Mouse (Mus musculus): ENCODE data around the gene Fbxo31. TPM values are rescaled to one million over a fixed set of nuclear protein-coding genes. Genes with fewer than 3 reads are reported as not detected.
A peak's percentile ranks its signal among the peaks of the same experiment; 100 is the strongest.

The Fbxo31 gene
- polyA plus RNA-seq (2014; fragmentation: Nextera tagmentation; extraction: Ambion mirVana), result 33.9 and 39.6 TPM in 2 replicates

DNA sequence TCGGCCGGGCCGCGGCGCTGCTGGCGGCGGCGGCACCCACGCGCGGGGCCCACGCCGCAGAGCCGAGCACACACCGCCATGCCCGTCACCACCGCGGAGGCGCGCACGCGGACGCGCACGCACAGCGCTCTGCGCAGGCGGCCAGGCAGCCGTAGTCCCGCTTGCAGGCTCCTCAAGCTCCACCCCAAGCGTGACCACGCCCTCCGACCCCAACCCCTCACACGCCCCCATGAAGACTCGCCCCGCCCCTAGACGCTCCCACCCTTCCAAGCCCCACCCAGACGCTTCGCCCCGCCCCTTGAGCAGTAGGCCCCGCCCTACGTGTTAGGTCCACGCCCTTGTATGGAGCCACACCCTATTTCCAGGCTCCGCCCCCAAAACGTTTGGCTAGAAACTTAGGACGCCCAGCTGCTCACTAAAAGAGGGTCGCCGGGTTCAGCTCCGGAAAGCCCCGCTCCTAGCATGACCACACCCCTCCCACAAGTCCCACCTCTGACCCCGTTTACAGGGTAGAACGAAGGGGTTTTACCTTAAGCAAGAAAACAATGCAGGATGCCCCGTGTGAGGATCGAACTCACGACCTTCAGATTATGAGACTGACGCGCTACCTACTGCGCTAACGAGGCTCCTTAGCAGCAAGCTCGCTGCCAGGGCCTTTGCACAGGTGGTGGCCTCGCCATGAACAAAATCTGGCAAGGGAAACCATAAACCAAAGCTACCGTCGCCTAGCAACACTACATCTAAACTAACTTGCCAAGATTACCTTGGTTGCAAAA is at the start of gene Fbxo31:
Gene Fbxo31, minus strand, starts transcription at position 131 of the 776 bp plus-strand sequence.
- under 1% methylated on average over 62 of the region's 63 CpGs for WGBS
- Histone ChIP-seq H3K4me3 (ENCODE audit: low read depth, low read length) (peak within 1 kb of the TSS; percentile 88), H3K4me2 (ENCODE audit: low read depth, low read length) (peak within 1 kb of the TSS; percentile 91), H3K36me3 (ENCODE audit: control insufficient read depth, insufficient read depth, low read length) (no peaks in the 10 kb centered on the region), H3K9me3 (ENCODE audit: control insufficient read depth, low read length) (no peaks in the 10 kb centered on the region), H3K4me1 (ENCODE audit: control insufficient read depth, insufficient read depth, low read length) (peaks cover 25% of the 10 kb centered on the region), H3K27ac (ENCODE audit: low read depth, low read length) (peak within 1 kb of the TSS; percentile 72), H3K27me3 (ENCODE audit: control insufficient read depth, insufficient read depth, low read length) (no peaks in the 10 kb centered on the region), H3K9ac (replicated peaks; ENCODE audit: low read depth, low read length) (peak within 1 kb of the TSS; percentile 87)
- peak; percentile 94 for ATAC-seq (ENCODE audit: low read depth)

DNA sequence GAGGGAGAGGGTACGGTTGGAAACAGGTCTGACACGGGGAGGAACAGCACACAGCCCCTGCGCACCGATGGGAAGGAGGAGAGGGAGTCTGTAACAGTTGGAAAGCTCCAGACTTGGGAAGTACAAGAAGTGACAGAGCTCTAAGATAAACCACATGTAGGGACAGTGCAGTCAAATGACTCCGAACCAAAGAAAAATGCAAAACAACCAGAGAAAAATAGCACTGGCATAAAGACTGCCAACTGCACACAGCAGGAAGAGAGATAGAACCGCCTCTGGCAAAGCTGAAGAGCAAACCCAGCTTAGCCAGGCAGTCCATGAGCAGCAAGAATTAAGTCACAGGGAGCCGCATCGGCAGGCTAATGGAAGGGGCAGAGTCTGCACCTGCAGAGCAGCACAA is 44.4 kb upstream of the Fbxo31 start:
- Histone ChIP-seq H3K36me3 (ENCODE audit: control insufficient read depth, insufficient read depth, low read length) (peaks cover 10% of the 10 kb centered on the region; the same call in 1 of the 2 replicates), H3K4me1 (ENCODE audit: control insufficient read depth, insufficient read depth, low read length) (peaks cover 32% of the 10 kb centered on the region), H3K9ac (replicated peaks; ENCODE audit: low read depth, low read length) (no peak overlapping the region), H3K9me3 (ENCODE audit: control insufficient read depth, low read length) (no peaks in the 10 kb centered on the region), H3K4me3 (ENCODE audit: low read depth, low read length) (no peak overlapping the region), H3K27ac (ENCODE audit: low read depth, low read length) (no peak overlapping the region), H3K4me2 (ENCODE audit: low read depth, low read length) (no peak overlapping the region), H3K27me3 (ENCODE audit: control insufficient read depth, insufficient read depth, low read length) (no peaks in the 10 kb centered on the region)
- 72% methylated on average over 8 of the region's 8 CpGs for WGBS
- no peak for ATAC-seq (ENCODE audit: low read depth)

DNA sequence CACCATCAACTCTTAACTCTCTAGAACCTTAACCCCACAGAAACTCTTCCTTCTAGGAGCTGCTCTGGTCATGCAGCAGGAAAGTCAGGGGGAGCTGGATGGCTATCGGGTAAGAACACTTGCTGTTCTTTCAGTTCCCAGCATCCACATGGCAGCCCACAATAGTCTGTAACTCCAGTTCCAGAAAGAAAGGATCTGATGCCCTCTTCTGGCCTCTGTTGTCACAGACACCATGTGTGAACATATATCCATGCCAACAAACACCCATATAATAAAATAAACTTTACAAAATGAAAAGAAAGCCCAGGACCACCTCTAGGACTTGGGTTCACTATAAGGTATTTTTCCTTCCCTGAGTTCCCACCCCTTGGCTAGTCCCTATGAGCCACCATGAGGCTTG is 43.3 kb upstream of the Fbxo31 start:
- H3K27ac ChIP-seq (ENCODE audit: low read depth, low read length), result no peak overlapping the region
- H3K36me3 ChIP-seq (ENCODE audit: control insufficient read depth, insufficient read depth, low read length), result peaks cover 13% of the 10 kb centered on the region; the same call in 1 of the 2 replicates
- 59% methylated on average over 1 of the region's 1 CpGs for WGBS
- H3K4me2 ChIP-seq (ENCODE audit: low read depth, low read length), result no peak overlapping the region
- no peak overlapping the region for H3K4me3 ChIP-seq (ENCODE audit: low read depth, low read length)
- H3K9ac ChIP-seq (replicated peaks; ENCODE audit: low read depth, low read length), result no peak overlapping the region
- H3K9me3 ChIP-seq (ENCODE audit: control insufficient read depth, low read length), result no peaks in the 10 kb centered on the region
- no peak for ATAC-seq (ENCODE audit: low read depth)
- peaks cover 32% of the 10 kb centered on the region for H3K4me1 ChIP-seq (ENCODE audit: control insufficient read depth, insufficient read depth, low read length)
- H3K27me3 ChIP-seq (ENCODE audit: control insufficient read depth, insufficient read depth, low read length), result no peaks in the 10 kb centered on the region

GRCm38 (mm10) chr8:121620801-121621516 is 42.4 kb upstream of the Fbxo31 start:
- Histone ChIP-seq H3K36me3 (ENCODE audit: control insufficient read depth, insufficient read depth, low read length) (0 out of 2 replicates have a peak, but pooled peaks cover 5% of the 10 kb centered on the region), H3K9ac (replicated peaks; ENCODE audit: low read depth, low read length) (no peak overlapping the region), H3K27ac (ENCODE audit: low read depth, low read length) (no peak overlapping the region), H3K27me3 (ENCODE audit: control insufficient read depth, insufficient read depth, low read length) (no peaks in the 10 kb centered on the region), H3K9me3 (ENCODE audit: control insufficient read depth, low read length) (no peaks in the 10 kb centered on the region), H3K4me1 (ENCODE audit: control insufficient read depth, insufficient read depth, low read length) (peaks cover 26% of the 10 kb centered on the region), H3K4me3 (ENCODE audit: low read depth, low read length) (no peak overlapping the region), H3K4me2 (ENCODE audit: low read depth, low read length) (no peak overlapping the region)
- WGBS, result 88% methylated on average over 12 of the region's 12 CpGs
- ATAC-seq (ENCODE audit: low read depth), result 0 out of 2 replicates have a peak, but pooled peaks have one; percentile 19

GRCm38 (mm10) chr8:121619401-121619995 is 40.9 kb upstream of the Fbxo31 start:
- Histone ChIP-seq H3K36me3 (ENCODE audit: control insufficient read depth, insufficient read depth, low read length) (0 out of 2 replicates have a peak, but pooled peaks cover 5% of the 10 kb centered on the region), H3K27me3 (ENCODE audit: control insufficient read depth, insufficient read depth, low read length) (no peaks in the 10 kb centered on the region), H3K27ac (ENCODE audit: low read depth, low read length) (no peak overlapping the region), H3K9ac (replicated peaks; ENCODE audit: low read depth, low read length) (no peak overlapping the region), H3K4me3 (ENCODE audit: low read depth, low read length) (no peak overlapping the region), H3K4me2 (ENCODE audit: low read depth, low read length) (no peak overlapping the region), H3K9me3 (ENCODE audit: control insufficient read depth, low read length) (no peaks in the 10 kb centered on the region), H3K4me1 (ENCODE audit: control insufficient read depth, insufficient read depth, low read length) (peaks cover 18% of the 10 kb centered on the region)
- WGBS, result 54% methylated on average over 7 of the region's 7 CpGs
- peak; percentile 41; the same call in 1 of the 2 replicates for ATAC-seq (ENCODE audit: low read depth)

DNA sequence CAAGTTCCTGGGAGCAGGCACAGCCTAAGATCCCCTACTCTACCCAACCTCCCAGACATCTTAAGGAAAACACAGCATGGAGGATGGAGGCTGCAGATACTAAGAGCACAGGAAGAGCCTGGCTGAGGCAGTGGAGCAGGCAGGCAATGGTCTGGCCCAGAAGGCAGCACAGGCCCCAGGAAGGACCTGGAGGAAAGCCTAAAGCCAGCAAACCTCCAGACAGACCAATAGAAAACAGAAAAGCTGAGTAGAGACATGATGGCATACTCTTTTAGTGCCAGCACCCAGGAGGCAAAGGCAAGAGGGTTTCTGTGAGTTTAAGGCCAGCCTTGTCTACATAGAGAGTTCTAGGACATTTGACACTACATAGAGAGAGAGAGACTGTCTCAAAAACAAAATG is 34.8 kb upstream of the Fbxo31 start:
- Histone ChIP-seq H3K4me3 (ENCODE audit: low read depth, low read length) (no peak overlapping the region), H3K9me3 (ENCODE audit: control insufficient read depth, low read length) (no peaks in the 10 kb centered on the region), H3K4me2 (ENCODE audit: low read depth, low read length) (no peak overlapping the region), H3K9ac (replicated peaks; ENCODE audit: low read depth, low read length) (0 out of 2 replicates have a peak overlapping the region, but pooled peaks have one; percentile 21), H3K27me3 (ENCODE audit: control insufficient read depth, insufficient read depth, low read length) (no peaks in the 10 kb centered on the region), H3K27ac (ENCODE audit: low read depth, low read length) (no peak overlapping the region), H3K4me1 (ENCODE audit: control insufficient read depth, insufficient read depth, low read length) (peaks cover 2% of the 10 kb centered on the region; the same call in 1 of the 2 replicates), H3K36me3 (ENCODE audit: control insufficient read depth, insufficient read depth, low read length) (peaks cover 19% of the 10 kb centered on the region; the same call in 1 of the 2 replicates)
- ATAC-seq (ENCODE audit: low read depth), result no peak

GRCm38 (mm10) chr8:121609916-121610315 is 31.3 kb upstream of the Fbxo31 start:
- Histone ChIP-seq H3K27ac (ENCODE audit: low read depth, low read length) (no peak overlapping the region), H3K36me3 (ENCODE audit: control insufficient read depth, insufficient read depth, low read length) (peaks cover 41% of the 10 kb centered on the region), H3K27me3 (ENCODE audit: control insufficient read depth, insufficient read depth, low read length) (no peaks in the 10 kb centered on the region), H3K4me3 (ENCODE audit: low read depth, low read length) (no peak overlapping the region), H3K9ac (replicated peaks; ENCODE audit: low read depth, low read length) (no peak overlapping the region), H3K4me2 (ENCODE audit: low read depth, low read length) (no peak overlapping the region), H3K4me1 (ENCODE audit: control insufficient read depth, insufficient read depth, low read length) (peaks cover 2% of the 10 kb centered on the region; the same call in 1 of the 2 replicates), H3K9me3 (ENCODE audit: control insufficient read depth, low read length) (no peaks in the 10 kb centered on the region)
- WGBS, result 93% methylated on average over 11 of the region's 11 CpGs
- ATAC-seq (ENCODE audit: low read depth), result no peak

- H3K9me3 ChIP-seq (ENCODE audit: control insufficient read depth, low read length), result no peaks in the 10 kb centered on the region
- no peak overlapping the region for H3K27ac ChIP-seq (ENCODE audit: low read depth, low read length)
- H3K4me3 ChIP-seq (ENCODE audit: low read depth, low read length), result no peak overlapping the region
- no peaks in the 10 kb centered on the region for H3K27me3 ChIP-seq (ENCODE audit: control insufficient read depth, insufficient read depth, low read length)
- H3K4me2 ChIP-seq (ENCODE audit: low read depth, low read length), result no peak overlapping the region
- 90% methylated on average over 15 of the region's 15 CpGs for WGBS
- no peak for ATAC-seq (ENCODE audit: low read depth)
- no peak overlapping the region for H3K9ac ChIP-seq (replicated peaks; ENCODE audit: low read depth, low read length)
- H3K36me3 ChIP-seq (ENCODE audit: control insufficient read depth, insufficient read depth, low read length), result peaks cover 48% of the 10 kb centered on the region
- peaks cover 2% of the 10 kb centered on the region; the same call in 1 of the 2 replicates for H3K4me1 ChIP-seq (ENCODE audit: control insufficient read depth, insufficient read depth, low read length)
Observed at GRCm38 (mm10) chr8:121609251-121609650, 30.6 kb upstream of the Fbxo31 start.
